Mouse (Mus musculus) lung, postnatal 14 days (tissue): ENCODE results near the gene Hyal3.
"Not testable (repeated sequence)": the region's sequence is repeated elsewhere in the genome, so short reads cannot be mapped to it uniquely, and the experiment has no call there.

Source experiments
- DNase-seq: peaks from one replicate; pipeline ENCODE4 v3.0.0; 2021

The Hyal3 gene

GRCm38 (mm10) chr9:107573774-107574173, 6.8 kb upstream of the Hyal3 start:
- DNase-seq, result not testable (repeated sequence)

- no peak for DNase-seq
Measured at GRCm38 (mm10) chr9:107575579-107576356, 4.8 kb upstream of the Hyal3 start.

GRCm38 (mm10) chr9:107576357-107577107, 4.1 kb upstream of the Hyal3 start, which contains the start of gene Hyal1:
Gene Hyal1 (plus strand): TSS chr9:107576927.
- DNase-seq, result peak; percentile 85

- no peak for DNase-seq
Measured at GRCm38 (mm10) chr9:107577871-107578270, 2.7 kb upstream of the Hyal3 start.

GRCm38 (mm10) chr9:107578587-107578986, 2.0 kb upstream of the Hyal3 start, which contains the start of gene Naa80:
Gene Naa80 (plus strand): TSS chr9:107578887.
- no peak for DNase-seq

GRCm38 (mm10) chr9:107579023-107579900, 1.4 kb upstream of the Hyal3 start:
- no peak for DNase-seq

- DNase-seq, result no peak
Measured at GRCm38 (mm10) chr9:107581584-107581983, 966 bp downstream of the Hyal3 start.

GRCm38 (mm10) chr9:107582509-107583062, 2.0 kb downstream of the Hyal3 start:
- no peak for DNase-seq

- no peak for DNase-seq
Measured at GRCm38 (mm10) chr9:107583174-107583573, 2.6 kb downstream of the Hyal3 start.

GRCm38 (mm10) chr9:107586504-107586903, 5.9 kb downstream of the Hyal3 start:
- no peak for DNase-seq

- peak; percentile 95 for DNase-seq
Measured at GRCm38 (mm10) chr9:107586974-107587832, 6.6 kb downstream of the Hyal3 start, which contains the start of gene Ifrd2. Gene Ifrd2 (plus strand): TSS chr9:107587642.

GRCm38 (mm10) chr9:107587833-107588639, 7.4 kb downstream of the Hyal3 start:
- DNase-seq, result no peak

- DNase-seq, result peak; percentile 72
Measured at GRCm38 (mm10) chr9:107590058-107590772, 9.6 kb downstream of the Hyal3 start.

GRCm38 (mm10) chr9:107590773-107591060, 10.1 kb downstream of the Hyal3 start:
- no peak for DNase-seq

GRCm38 (mm10) chr9:107593101-107593976, 12.7 kb downstream of the Hyal3 start:
- no peak for DNase-seq

GRCm38 (mm10) chr9:107594281-107595062, 13.9 kb downstream of the Hyal3 start:
- no peak for DNase-seq

- no peak for DNase-seq
Measured at GRCm38 (mm10) chr9:107596619-107597569, 16.3 kb downstream of the Hyal3 start.
